Mouse (Mus musculus) hindbrain, embryonic 11.5 days (tissue): Measurements from ENCODE around the gene Pla2g4a. TPM values are rescaled to one million over a fixed set of nuclear protein-coding genes. Genes with fewer than 3 reads are reported as not detected.

Experiments
- ATAC-seq: fragments of 200-750 bp; cut with Nextera tagmentation; 2 replicates; pipeline ENCODE4 v1.8.0; 2017; ENCODE audit warnings: mild to moderate bottlenecking, moderate TSS enrichment, moderate library complexity; ENCODE audit not compliant: low FRiP score
- DNase-seq: peaks from one replicate; pipeline ENCODE4 v3.0.0-alpha.2; 2015; ENCODE audit warnings: low spot score
- H3K27ac ChIP-seq: fragments of 300-500 bp; sonication (generic); 2 replicates; pipeline ENCODE4 v1.5.1; 2014; ENCODE audit warnings: mild to moderate bottlenecking, low read depth, low read length
- H3K27me3 ChIP-seq: fragments of 300-500 bp; sonication (generic); 2 replicates; pipeline ENCODE4 v1.6.1; 2014; ENCODE audit warnings: mild to moderate bottlenecking, low read length, moderate library complexity, mixed read lengths; ENCODE audit not compliant: control insufficient read depth, insufficient read depth
- H3K36me3 ChIP-seq: fragments of 300-500 bp; sonication (generic); 2 replicates; pipeline ENCODE4 v1.6.1; 2014; ENCODE audit warnings: mild to moderate bottlenecking, low read length, moderate library complexity, mixed read lengths; ENCODE audit not compliant: control insufficient read depth, insufficient read depth
- H3K4me1 ChIP-seq: fragments of 300-500 bp; sonication (generic); replicated peaks from 2 replicates; pipeline ENCODE4 v1.6.1; 2014; ENCODE audit warnings: low read length, mixed read lengths; ENCODE audit not compliant: control insufficient read depth, insufficient read depth
- H3K4me2 ChIP-seq: fragments of 300-500 bp; sonication (generic); replicated peaks from 2 replicates; pipeline ENCODE4 v1.6.1; 2014; ENCODE audit warnings: mild to moderate bottlenecking, low read depth, low read length
- H3K4me3 ChIP-seq: fragments of 300-500 bp; sonication (generic); 2 replicates; pipeline ENCODE4 v1.5.1; 2014; ENCODE audit warnings: low read depth, low read length
- H3K9ac ChIP-seq: fragments of 300-500 bp; sonication (generic); 2 replicates; pipeline ENCODE4 v1.6.1; 2014; ENCODE audit warnings: low read depth, low read length
- H3K9me3 ChIP-seq: fragments of 300-500 bp; sonication (generic); 2 replicates; pipeline ENCODE4 v1.6.1; 2016; ENCODE audit warnings: low read length; ENCODE audit not compliant: control insufficient read depth
- WGBS: fragments of 180-500 bp; shearing (Covaris S2); extraction: QIAGEN DNeasy Blood & Tissue Kit; methylation state at CpG from one replicate; pipeline ENCODE4 v1.1.7; 2014; 5-methylcytosine and 5-hydroxymethylcytosine counted together
- polyA plus RNA-seq: library from polyadenylated mRNA; unstranded; fragments of >200 nt; fragmentation: Nextera tagmentation; extraction: Ambion mirVana; gene quantifications from 2 replicates; pipeline ENCODE4 v1.2.1, GENCODE M21; 2014

The Pla2g4a gene
- 5.3 and 8.7 TPM in 2 replicates for polyA plus RNA-seq

GRCm38 (mm10) chr1:149960734-149961424 is at the start of gene Pla2g4a:
Gene Pla2g4a, minus strand, starts transcription at chr1:149961290.
- Histone ChIP-seq H3K27ac (no peak within 1 kb of the TSS), H3K27me3 (no peaks in the 10 kb centered on the region), H3K9me3 (no peaks in the 10 kb centered on the region), H3K4me3 (peak within 1 kb of the TSS; percentile 4; the same call in 1 of the 2 replicates), H3K4me2 (no peak within 1 kb of the TSS; the same call in 1 of the 2 replicates), H3K9ac (no peak within 1 kb of the TSS), H3K4me1 (no peaks in the 10 kb centered on the region), H3K36me3 (no peaks in the 10 kb centered on the region)
- DNase-seq (peak; percentile 23), ATAC-seq (no peak)
- WGBS = 27% methylated on average over 15 of the region's 15 CpGs

- no peaks in the 10 kb centered on the region for H3K4me1 ChIP-seq
- ATAC-seq (peak; percentile 45), DNase-seq (no peak)
- WGBS = 71% methylated on average over 4 of the region's 4 CpGs
- no peaks in the 10 kb centered on the region for H3K9me3 ChIP-seq
- no peak overlapping the region for H3K4me2 ChIP-seq
- no peak overlapping the region for H3K4me3 ChIP-seq
- no peak overlapping the region for H3K9ac ChIP-seq
- no peaks in the 10 kb centered on the region for H3K27me3 ChIP-seq
- no peaks in the 10 kb centered on the region for H3K36me3 ChIP-seq
- H3K27ac ChIP-seq = no peak overlapping the region
Measured at GRCm38 (mm10) chr1:150010629-150010979, 49.5 kb upstream of the Pla2g4a start.

GRCm38 (mm10) chr1:150009968-150010628 is 49.0 kb upstream of the Pla2g4a start:
- DNase-seq = peak; percentile 13

GRCm38 (mm10) chr1:150009134-150009533 is 48.0 kb upstream of the Pla2g4a start:
- Histone ChIP-seq H3K4me1 (no peaks in the 10 kb centered on the region), H3K36me3 (no peaks in the 10 kb centered on the region), H3K27me3 (no peaks in the 10 kb centered on the region), H3K27ac (no peak overlapping the region), H3K9me3 (no peaks in the 10 kb centered on the region), H3K4me3 (no peak overlapping the region), H3K9ac (no peak overlapping the region), H3K4me2 (no peak overlapping the region)
- ATAC-seq (no peak), DNase-seq (no peak)
- WGBS = 96% methylated on average over 9 of the region's 9 CpGs

More at GRCm38 (mm10) chr1:150009968-150010628, 49.0 kb upstream of the Pla2g4a start:
- Histone ChIP-seq H3K9me3 (no peaks in the 10 kb centered on the region), H3K36me3 (no peaks in the 10 kb centered on the region), H3K4me1 (no peaks in the 10 kb centered on the region), H3K9ac (no peak overlapping the region), H3K4me3 (no peak overlapping the region), H3K27ac (no peak overlapping the region), H3K27me3 (no peaks in the 10 kb centered on the region), H3K4me2 (no peak overlapping the region)
- 74% methylated on average over 18 of the region's 18 CpGs for WGBS
- ATAC-seq = peak; percentile 75

GRCm38 (mm10) chr1:149975626-149976025 is 14.5 kb upstream of the Pla2g4a start:
- H3K9me3 ChIP-seq = no peaks in the 10 kb centered on the region
- WGBS = 96% methylated on average over 1 of the region's 1 CpGs
- no peak overlapping the region for H3K4me2 ChIP-seq
- no peaks in the 10 kb centered on the region for H3K27me3 ChIP-seq
- no peak overlapping the region for H3K9ac ChIP-seq
- DNase-seq (no peak), ATAC-seq (no peak)
- no peak overlapping the region for H3K27ac ChIP-seq
- no peaks in the 10 kb centered on the region for H3K36me3 ChIP-seq
- no peak overlapping the region for H3K4me3 ChIP-seq
- H3K4me1 ChIP-seq = no peaks in the 10 kb centered on the region

- no peak overlapping the region for H3K9ac ChIP-seq
- no peak overlapping the region for H3K27ac ChIP-seq
- H3K9me3 ChIP-seq = no peaks in the 10 kb centered on the region
- ATAC-seq = no peak
- H3K4me2 ChIP-seq = no peak overlapping the region
- no peak overlapping the region for H3K4me3 ChIP-seq
- no peaks in the 10 kb centered on the region for H3K36me3 ChIP-seq
- 72% methylated on average over 1 of the region's 1 CpGs for WGBS
- H3K27me3 ChIP-seq = no peaks in the 10 kb centered on the region
- DNase-seq = no peak
- H3K4me1 ChIP-seq = no peaks in the 10 kb centered on the region
Measured at GRCm38 (mm10) chr1:149965826-149966225, 4.7 kb upstream of the Pla2g4a start.

GRCm38 (mm10) chr1:149961425-149962303 is 574 bp upstream of the Pla2g4a start:
- WGBS = 80% methylated on average over 9 of the region's 9 CpGs

GRCm38 (mm10) chr1:149960251-149960650 is 839 bp downstream of the Pla2g4a start:
- Histone ChIP-seq H3K36me3 (no peaks in the 10 kb centered on the region), H3K4me3 (no peak overlapping the region), H3K9ac (no peak overlapping the region), H3K27ac (no peak overlapping the region), H3K4me2 (no peak overlapping the region), H3K27me3 (no peaks in the 10 kb centered on the region), H3K4me1 (no peaks in the 10 kb centered on the region), H3K9me3 (no peaks in the 10 kb centered on the region)
- WGBS = 87% methylated on average over 4 of the region's 4 CpGs
- no peak for DNase-seq
- ATAC-seq = no peak

More at GRCm38 (mm10) chr1:149961425-149962303, 574 bp upstream of the Pla2g4a start:
- Histone ChIP-seq H3K9me3 (no peaks in the 10 kb centered on the region), H3K4me2 (no peak overlapping the region), H3K9ac (no peak overlapping the region), H3K4me1 (no peaks in the 10 kb centered on the region), H3K27me3 (no peaks in the 10 kb centered on the region), H3K36me3 (no peaks in the 10 kb centered on the region), H3K4me3 (no peak overlapping the region), H3K27ac (no peak overlapping the region)
- ATAC-seq = no peak
- no peak for DNase-seq
